Mouse (Mus musculus): Measurements from ENCODE around the gene Gpx4. TPM values are rescaled to one million over a fixed set of nuclear protein-coding genes. Genes with fewer than 3 reads are reported as not detected.
A peak's percentile ranks its signal among the peaks of the same experiment; 100 is the strongest.

Gpx4 gene
- polyA plus RNA-seq, 1 experiment from 2014 or later: 500 TPM

- Histone ChIP-seq H3K4me2 (no peak overlapping the region), H3K4me1 (peaks cover 17% of the 10 kb centered on the region), H3K36me3 (peaks cover 29% of the 10 kb centered on the region), H3K27ac (no peak overlapping the region), H3K9me3 (no peaks in the 10 kb centered on the region), H3K4me3 (replicated peaks) (no peak overlapping the region), H3K9ac (no peak overlapping the region), H3K27me3 (replicated peaks) (no peaks in the 10 kb centered on the region)
- WGBS: 72% methylated on average over 16 of the region's 16 CpGs
- ATAC-seq (ENCODE audit: insufficient read depth, low FRiP score, low read depth): peak; percentile 67; the same call in 1 of the 2 replicates
Observed at GRCm38 (mm10) chr10:80080396-80081070, 33.6 kb downstream of the Gpx4 start.

GRCm38 (mm10) chr10:80081075-80081474 is 34.1 kb downstream of the Gpx4 start:
- H3K36me3 ChIP-seq: peaks cover 29% of the 10 kb centered on the region
- peak; percentile 71 for ATAC-seq (ENCODE audit: insufficient read depth, low FRiP score, low read depth)
- WGBS: 71% methylated on average over 3 of the region's 3 CpGs

GRCm38 (mm10) chr10:80084817-80085487 is 38.0 kb downstream of the Gpx4 start:
- H3K27ac ChIP-seq: peak overlapping the region; percentile 35; the same call in 1 of the 2 replicates

More at GRCm38 (mm10) chr10:80081075-80081474, 34.1 kb downstream of the Gpx4 start:
- no peaks in the 10 kb centered on the region for H3K9me3 ChIP-seq
- no peak overlapping the region for H3K4me3 ChIP-seq (replicated peaks)
- H3K27ac ChIP-seq: no peak overlapping the region
- H3K9ac ChIP-seq: no peak overlapping the region
- no peaks in the 10 kb centered on the region for H3K27me3 ChIP-seq (replicated peaks)
- no peak overlapping the region for H3K4me2 ChIP-seq
- peaks cover 14% of the 10 kb centered on the region for H3K4me1 ChIP-seq

GRCm38 (mm10) chr10:80086847-80087246 is 39.9 kb downstream of the Gpx4 start:
- no peak for ATAC-seq (ENCODE audit: insufficient read depth, low FRiP score, low read depth)
- no peaks in the 10 kb centered on the region for H3K9me3 ChIP-seq

More at GRCm38 (mm10) chr10:80084817-80085487, 38.0 kb downstream of the Gpx4 start:
- Histone ChIP-seq H3K9ac (no peak overlapping the region), H3K4me3 (replicated peaks) (no peak overlapping the region), H3K9me3 (no peaks in the 10 kb centered on the region), H3K4me2 (no peak overlapping the region), H3K36me3 (peaks cover 29% of the 10 kb centered on the region), H3K4me1 (peaks cover 14% of the 10 kb centered on the region), H3K27me3 (replicated peaks) (no peaks in the 10 kb centered on the region)
- peak; percentile 6; the same call in 1 of the 2 replicates for ATAC-seq (ENCODE audit: insufficient read depth, low FRiP score, low read depth)
- WGBS: 61% methylated on average over 9 of the region's 9 CpGs

GRCm38 (mm10) chr10:80087483-80087882 is 40.5 kb downstream of the Gpx4 start:
- WGBS: 90% methylated on average over 8 of the region's 8 CpGs
- Histone ChIP-seq H3K4me2 (no peak overlapping the region), H3K9me3 (no peaks in the 10 kb centered on the region), H3K27me3 (replicated peaks) (no peaks in the 10 kb centered on the region), H3K4me1 (peaks cover 19% of the 10 kb centered on the region), H3K36me3 (peaks cover 13% of the 10 kb centered on the region), H3K4me3 (replicated peaks) (no peak overlapping the region), H3K27ac (no peak overlapping the region), H3K9ac (no peak overlapping the region)
- no peak for ATAC-seq (ENCODE audit: insufficient read depth, low FRiP score, low read depth)

More at GRCm38 (mm10) chr10:80086847-80087246, 39.9 kb downstream of the Gpx4 start:
- H3K4me3 ChIP-seq (replicated peaks): no peak overlapping the region
- H3K36me3 ChIP-seq: peaks cover 19% of the 10 kb centered on the region
- no peak overlapping the region for H3K4me2 ChIP-seq
- peaks cover 15% of the 10 kb centered on the region for H3K4me1 ChIP-seq
- no peaks in the 10 kb centered on the region for H3K27me3 ChIP-seq (replicated peaks)
- no peak overlapping the region for H3K9ac ChIP-seq
- WGBS: 63% methylated on average over 3 of the region's 3 CpGs
- no peak overlapping the region for H3K27ac ChIP-seq

GRCm38 (mm10) chr10:80089146-80089545 is 42.2 kb downstream of the Gpx4 start:
- WGBS: 58% methylated on average over 4 of the region's 4 CpGs
- Histone ChIP-seq H3K27ac (no peak overlapping the region), H3K9ac (no peak overlapping the region), H3K4me3 (replicated peaks) (no peak overlapping the region), H3K4me2 (no peak overlapping the region), H3K4me1 (peaks cover 18% of the 10 kb centered on the region), H3K27me3 (replicated peaks) (no peaks in the 10 kb centered on the region), H3K36me3 (peaks cover 8% of the 10 kb centered on the region), H3K9me3 (no peaks in the 10 kb centered on the region)
- ATAC-seq (ENCODE audit: insufficient read depth, low FRiP score, low read depth): no peak

- H3K9me3 ChIP-seq: no peaks in the 10 kb centered on the region
- no peak overlapping the region for H3K27ac ChIP-seq
- no peak for ATAC-seq (ENCODE audit: insufficient read depth, low FRiP score, low read depth)
- WGBS: 84% methylated on average over 6 of the region's 6 CpGs
- no peaks in the 10 kb centered on the region for H3K36me3 ChIP-seq
- H3K27me3 ChIP-seq (replicated peaks): no peaks in the 10 kb centered on the region
- no peak overlapping the region for H3K4me2 ChIP-seq
- H3K9ac ChIP-seq: no peak overlapping the region
- H3K4me1 ChIP-seq: peaks cover 10% of the 10 kb centered on the region
- H3K4me3 ChIP-seq (replicated peaks): no peak overlapping the region
Observed at GRCm38 (mm10) chr10:80091527-80091926, 44.6 kb downstream of the Gpx4 start.

GRCm38 (mm10) chr10:80092690-80093089 is 45.7 kb downstream of the Gpx4 start:
- H3K9me3 ChIP-seq: no peaks in the 10 kb centered on the region
- H3K4me2 ChIP-seq: no peak overlapping the region
- no peak for ATAC-seq (ENCODE audit: insufficient read depth, low FRiP score, low read depth)
- WGBS: 67% methylated on average over 5 of the region's 5 CpGs
- H3K4me1 ChIP-seq: peaks cover 21% of the 10 kb centered on the region
- no peak overlapping the region for H3K27ac ChIP-seq
- no peak overlapping the region for H3K4me3 ChIP-seq (replicated peaks)
- no peaks in the 10 kb centered on the region for H3K27me3 ChIP-seq (replicated peaks)
- no peak overlapping the region for H3K9ac ChIP-seq
- no peaks in the 10 kb centered on the region for H3K36me3 ChIP-seq

GRCm38 (mm10) chr10:80094085-80094484 is 47.1 kb downstream of the Gpx4 start:
- H3K9me3 ChIP-seq: no peaks in the 10 kb centered on the region
- no peak overlapping the region for H3K4me2 ChIP-seq
- H3K9ac ChIP-seq: no peak overlapping the region
- H3K4me1 ChIP-seq: peaks cover 27% of the 10 kb centered on the region
- H3K27me3 ChIP-seq (replicated peaks): no peaks in the 10 kb centered on the region
- no peak for ATAC-seq (ENCODE audit: insufficient read depth, low FRiP score, low read depth)
- no peak overlapping the region for H3K27ac ChIP-seq
- no peaks in the 10 kb centered on the region for H3K36me3 ChIP-seq
- 85% methylated on average over 6 of the region's 6 CpGs for WGBS
- H3K4me3 ChIP-seq (replicated peaks): no peak overlapping the region

GRCm38 (mm10) chr10:80094684-80095083 is 47.7 kb downstream of the Gpx4 start:
- Histone ChIP-seq H3K9ac (no peak overlapping the region), H3K27me3 (replicated peaks) (no peaks in the 10 kb centered on the region), H3K9me3 (no peaks in the 10 kb centered on the region), H3K4me2 (no peak overlapping the region), H3K27ac (no peak overlapping the region), H3K4me3 (replicated peaks) (no peak overlapping the region), H3K36me3 (no peaks in the 10 kb centered on the region), H3K4me1 (peaks cover 28% of the 10 kb centered on the region)
- no peak for ATAC-seq (ENCODE audit: insufficient read depth, low FRiP score, low read depth)
- WGBS: 81% methylated on average over 3 of the region's 3 CpGs

- Histone ChIP-seq H3K36me3 (no peaks in the 10 kb centered on the region), H3K9ac (no peak overlapping the region), H3K4me3 (replicated peaks) (no peak overlapping the region), H3K4me2 (no peak overlapping the region), H3K9me3 (no peaks in the 10 kb centered on the region), H3K27ac (0 out of 2 replicates have a peak overlapping the region, but pooled peaks have one; percentile 16), H3K27me3 (replicated peaks) (no peaks in the 10 kb centered on the region), H3K4me1 (peaks cover 36% of the 10 kb centered on the region)
- 76% methylated on average over 5 of the region's 5 CpGs for WGBS
- ATAC-seq (ENCODE audit: insufficient read depth, low FRiP score, low read depth): no peak
Observed at GRCm38 (mm10) chr10:80095547-80095946, 48.6 kb downstream of the Gpx4 start.

- H3K27ac ChIP-seq: peak overlapping the region; percentile 40; the same call in 1 of the 2 replicates
- H3K4me2 ChIP-seq: peak overlapping the region; percentile 27; the same call in 1 of the 2 replicates
- peak; percentile 45 for ATAC-seq (ENCODE audit: insufficient read depth, low FRiP score, low read depth)
- H3K4me1 ChIP-seq: peaks cover 44% of the 10 kb centered on the region
- no peaks in the 10 kb centered on the region for H3K36me3 ChIP-seq
- H3K4me3 ChIP-seq (replicated peaks): no peak overlapping the region
- no peaks in the 10 kb centered on the region for H3K27me3 ChIP-seq (replicated peaks)
- H3K9ac ChIP-seq: no peak overlapping the region
- no peaks in the 10 kb centered on the region for H3K9me3 ChIP-seq
- WGBS: 13% methylated on average over 7 of the region's 7 CpGs
Observed at GRCm38 (mm10) chr10:80097275-80097674, 50.3 kb downstream of the Gpx4 start.
